Mouse (Mus musculus) thymus, adult 2 months (tissue): ENCODE results near the gene Tulp1.

ENCODE experiments used
- CTCF ChIP-seq: fragments of 200-500 bp; IDR thresholded peaks from 2 replicates; pipeline ENCODE4 v1.5.1; 2012; ENCODE audit warnings: mild to moderate bottlenecking, control low read depth, low read length, moderate library complexity, borderline replicate concordance; ENCODE audit not compliant: control insufficient read depth, poor library complexity, insufficient read depth; ENCODE audit errors: extremely low read depth
- POLR2A ChIP-seq: fragments of 200-500 bp; IDR thresholded peaks from 2 replicates; pipeline ENCODE4 v1.6.1; 2012; ENCODE audit warnings: mild to moderate bottlenecking, low read length, control low read depth, moderate library complexity; ENCODE audit not compliant: control insufficient read depth, poor library complexity, insufficient read depth; ENCODE audit errors: extremely low read depth

- no peak for TF ChIP-seq POLR2A
- no peak for TF ChIP-seq CTCF
Measured at GRCm38 (mm10) chr17:28340578-28340977, 24.4 kb downstream of the Tulp1 start.
